Mouse (Mus musculus) kidney, adult 2 months (tissue): Measurements from ENCODE around the gene Ahnak2.

Experiments
- CTCF ChIP-seq: fragments of 200-500 bp; conservative IDR thresholded peaks from 2 replicates; pipeline ENCODE4 v1.5.1; 2011; ENCODE audit warnings: low read depth, mild to moderate bottlenecking, control low read depth, low read length, moderate library complexity, mixed read lengths; ENCODE audit not compliant: insufficient read depth, insufficient read length
- POLR2A ChIP-seq: fragments of 200-500 bp; IDR thresholded peaks from one replicate; pipeline ENCODE4 v1.6.1; 2011; ENCODE audit warnings: low read depth, low read length, control low read depth

- TF ChIP-seq POLR2A (no peak), CTCF (no peak)
Observed at GRCm38 (mm10) chr12:112840209-112841086, 38.0 kb upstream of the Ahnak2 start.
